Comparison of ENCODE assay signal across 14 mouse cellular contexts in the genomic region with DNA sequence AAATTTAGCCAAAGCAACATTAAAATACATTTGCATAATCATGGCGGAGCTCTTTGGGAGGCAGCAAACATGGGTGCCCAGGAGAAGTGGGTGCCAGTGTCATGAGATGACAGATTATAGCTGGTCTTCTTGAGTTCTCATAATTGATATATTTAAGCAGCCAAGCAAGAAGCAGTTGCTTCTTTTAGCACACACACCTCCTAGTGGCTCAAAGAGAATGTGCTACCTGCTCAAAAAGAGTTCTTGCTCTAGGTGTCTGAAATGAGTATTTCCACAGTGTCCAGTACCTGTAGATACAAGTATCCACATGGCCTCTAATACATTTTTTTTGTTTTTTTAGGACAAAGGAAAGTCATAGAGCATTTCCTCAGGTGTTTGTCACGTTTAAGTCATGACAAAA.
DNase-seq lines count a peak whose midpoint lies in the region; ATAC-seq and TF ChIP-seq lines count a peak whose summit lies in the region.
"Had no signal": no experiment of that assay in that cellular context is flagged by ENCODE, and none has a peak within 500 bp of the region (broad histone marks: within the 10 kb centered on the region; RNA-seq: fewer than 3 reads in every experiment).

No protein-coding gene starts in this region.

- ATAC-seq in forebrain, postnatal 0 days: no peak
- no peak for ATAC-seq in forebrain, embryonic 11.5 days (replicated peaks; ENCODE audit: low FRiP score)
- ATAC-seq in liver, postnatal 0 days: no peak
- no peak for ATAC-seq in heart, embryonic 12.5 days (ENCODE audit: insufficient number of reproducible peaks, low FRiP score)

- 72% methylated on average over 2 of the region's 2 CpGs for WGBS in forebrain, postnatal 0 days
- WGBS in forebrain, embryonic 11.5 days: 79% methylated on average over 2 of the region's 2 CpGs
- 60% methylated on average over 2 of the region's 2 CpGs for WGBS in liver, postnatal 0 days (ENCODE audit: insufficient replicate concordance)
- 67% methylated on average over 2 of the region's 2 CpGs for WGBS in heart, embryonic 12.5 days

- peak; percentile 18; the same call in 1 of the 2 replicates for TF ChIP-seq CTCF in forebrain, postnatal 0 days (IDR thresholded peaks at IDR 0.05; ENCODE audit: low read depth)
- peak; percentile 18; the same call in 1 of the 2 replicates for TF ChIP-seq CTCF in liver, postnatal 0 days (IDR thresholded peaks at IDR 0.05; ENCODE audit: low read depth)

- H3K4me2 ChIP-seq in forebrain, postnatal 0 days (ENCODE audit: low read depth): no peak overlapping the region
- H3K4me2 ChIP-seq in forebrain, embryonic 11.5 days (ENCODE audit: low read depth, low read length, severe bottlenecking): no peak overlapping the region
- no peak overlapping the region for H3K4me2 ChIP-seq in liver, postnatal 0 days (ENCODE audit: low read depth, low read length)
- H3K4me2 ChIP-seq in heart, embryonic 12.5 days: no peak overlapping the region
- H3K4me2 ChIP-seq: hindbrain, embryonic 15.5 days; limb, embryonic 13.5 days had no signal

- no peaks in the 10 kb centered on the region for H3K27me3 ChIP-seq in forebrain, postnatal 0 days (ENCODE audit: insufficient read depth, low read length)
- H3K27me3 ChIP-seq in forebrain, embryonic 11.5 days (ENCODE audit: control insufficient read depth, insufficient read depth, low read length): no peaks in the 10 kb centered on the region
- H3K27me3 ChIP-seq in liver, postnatal 0 days (ENCODE audit: insufficient read depth, low read length): no peaks in the 10 kb centered on the region
- no peaks in the 10 kb centered on the region for H3K27me3 ChIP-seq in heart, embryonic 12.5 days (replicated peaks)
- H3K27me3 ChIP-seq: hindbrain, embryonic 15.5 days; limb, embryonic 13.5 days had no signal

- H3K27ac ChIP-seq in forebrain, postnatal 0 days (ENCODE audit: low read depth, low read length): no peak overlapping the region
- no peak overlapping the region for H3K27ac ChIP-seq in forebrain, embryonic 11.5 days (ENCODE audit: low read depth, low read length)
- no peak overlapping the region for H3K27ac ChIP-seq in liver, postnatal 0 days (ENCODE audit: low read depth)
- H3K27ac ChIP-seq in heart, embryonic 12.5 days (ENCODE audit: poor library complexity, severe bottlenecking): no peak overlapping the region
- H3K27ac ChIP-seq: hindbrain, embryonic 15.5 days; limb, embryonic 13.5 days had no signal

- no peaks in the 10 kb centered on the region for H3K9me3 ChIP-seq in forebrain, postnatal 0 days (ENCODE audit: low read length)
- no peaks in the 10 kb centered on the region for H3K9me3 ChIP-seq in forebrain, embryonic 11.5 days (ENCODE audit: control insufficient read depth, low read length)
- no peaks in the 10 kb centered on the region for H3K9me3 ChIP-seq in liver, postnatal 0 days (ENCODE audit: low read length)
- no peaks in the 10 kb centered on the region for H3K9me3 ChIP-seq in heart, embryonic 12.5 days (replicated peaks)
- H3K9me3 ChIP-seq: hindbrain, embryonic 15.5 days; limb, embryonic 13.5 days had no signal

- no peak overlapping the region for H3K4me3 ChIP-seq in forebrain, postnatal 0 days (ENCODE audit: low read depth, low read length)
- H3K4me3 ChIP-seq in forebrain, embryonic 11.5 days (ENCODE audit: low read depth, low read length): no peak overlapping the region
- H3K4me3 ChIP-seq in liver, postnatal 0 days (ENCODE audit: low read depth, low read length): no peak overlapping the region
- no peak overlapping the region for H3K4me3 ChIP-seq in heart, embryonic 12.5 days
- H3K4me3 ChIP-seq: hindbrain, embryonic 15.5 days; limb, embryonic 13.5 days had no signal

- no peaks in the 10 kb centered on the region for H3K36me3 ChIP-seq in forebrain, postnatal 0 days (ENCODE audit: insufficient read depth)
- H3K36me3 ChIP-seq in forebrain, embryonic 11.5 days (ENCODE audit: control insufficient read depth, insufficient read depth, low read length): no peaks in the 10 kb centered on the region
- H3K36me3 ChIP-seq in liver, postnatal 0 days (replicated peaks; ENCODE audit: insufficient read depth, low read length): no peaks in the 10 kb centered on the region
- H3K36me3 ChIP-seq in heart, embryonic 12.5 days: no peaks in the 10 kb centered on the region
- H3K36me3 ChIP-seq: hindbrain, embryonic 15.5 days; limb, embryonic 13.5 days had no signal

- H3K9ac ChIP-seq in forebrain, postnatal 0 days: no peak overlapping the region
- no peak overlapping the region for H3K9ac ChIP-seq in forebrain, embryonic 11.5 days (ENCODE audit: low read length)
- H3K9ac ChIP-seq in liver, postnatal 0 days (replicated peaks): no peak overlapping the region
- no peak overlapping the region for H3K9ac ChIP-seq in heart, embryonic 12.5 days
- H3K9ac ChIP-seq: hindbrain, embryonic 15.5 days; limb, embryonic 13.5 days had no signal

- no peak for TF ChIP-seq EP300 in liver, postnatal 0 days (IDR thresholded peaks at IDR 0.05; ENCODE audit: low read depth)

- DNase-seq in forebrain, postnatal 0 days: peak; percentile 7
- no peak for DNase-seq in forebrain, embryonic 11.5 days (ENCODE audit: low spot score)
- DNase-seq in liver, postnatal 0 days: no peak
- no peak for DNase-seq in liver
- peak; percentile 36 for DNase-seq in brain, adult 2 months (ENCODE audit: low read depth, low spot score)
- DNase-seq in naive thymus-derived CD4-positive, alpha-beta T cell, adult 2 months (ENCODE audit: low read depth): peak; percentile 44
- DNase-seq in gastrocnemius, postnatal 10 days: no peak
- DNase-seq: adrenal gland, postnatal 14 days; cerebellum, adult 9-11 months; kidney, adult 9 months; right cerebral cortex, postnatal 4 days had no signal

- H3K4me1 ChIP-seq in forebrain, postnatal 0 days (ENCODE audit: insufficient read depth): no peaks in the 10 kb centered on the region
- no peaks in the 10 kb centered on the region for H3K4me1 ChIP-seq in forebrain, embryonic 11.5 days (replicated peaks; ENCODE audit: control insufficient read depth, insufficient read depth, low read length)
- no peaks in the 10 kb centered on the region for H3K4me1 ChIP-seq in liver, postnatal 0 days (ENCODE audit: insufficient read depth)
- H3K4me1 ChIP-seq in heart, embryonic 12.5 days (replicated peaks): no peaks in the 10 kb centered on the region
- H3K4me1 ChIP-seq: hindbrain, embryonic 15.5 days had no signal

Comparison
In these comparisons a context has a peak if more than half of its experiments do, and no peak if none do; other contexts are left out.
1. DNase-seq: peak in forebrain, postnatal 0 days (single experiment), brain, adult 2 months (single experiment) and naive thymus-derived CD4-positive, alpha-beta T cell, adult 2 months (single experiment); none in forebrain, embryonic 11.5 days (single experiment), liver, postnatal 0 days (single experiment), liver (single experiment) and gastrocnemius, postnatal 10 days (single experiment).